Mouse (Mus musculus) lung, postnatal 0 days (tissue): Measurements from ENCODE around the gene Dazap2.

Experiments used
- CTCF ChIP-seq: IDR thresholded peaks from 2 replicates; pipeline ENCODE4 v1.5.1; 2016; ENCODE audit warnings: antibody characterized with exemption, mild to moderate bottlenecking
- EP300 ChIP-seq: IDR thresholded peaks from 2 replicates; pipeline ENCODE4 v1.6.1; 2016; ENCODE audit warnings: antibody characterized with exemption, mild to moderate bottlenecking, control low read depth

- TF ChIP-seq CTCF (no peak), EP300 (no peak)
Measured at GRCm38 (mm10) chr15:100624435-100624834, 9.3 kb downstream of the Dazap2 start.
